Mouse (Mus musculus) neural tube, embryonic 14.5 days (tissue): ENCODE results near the gene Ifnar1. TPM values are rescaled to one million over a fixed set of nuclear protein-coding genes. Genes with fewer than 3 reads are reported as not detected.

ENCODE experiments used
- ATAC-seq: fragments of 200-750 bp; cut with Nextera tagmentation; 2 replicates; pipeline ENCODE4 v1.8.0; 2017; ENCODE audit warnings: low read depth, mild to moderate bottlenecking, moderate TSS enrichment, moderate library complexity
- H3K27ac ChIP-seq: fragments of 300-500 bp; sonication (generic); 2 replicates; pipeline ENCODE4 v1.5.1; 2014; ENCODE audit warnings: low read depth, mild to moderate bottlenecking, control low read depth, low read length, moderate library complexity, mixed read lengths
- H3K27me3 ChIP-seq: fragments of 300-500 bp; sonication (generic); 2 replicates; pipeline ENCODE4 v1.6.1; 2014; ENCODE audit warnings: low read length; ENCODE audit not compliant: control insufficient read depth, insufficient read depth
- H3K36me3 ChIP-seq: fragments of 300-500 bp; sonication (generic); 2 replicates; pipeline ENCODE4 v1.6.1; 2014; ENCODE audit warnings: low read length, mixed read lengths; ENCODE audit not compliant: control insufficient read depth, insufficient read depth
- H3K4me1 ChIP-seq: fragments of 300-500 bp; sonication (generic); 2 replicates; pipeline ENCODE4 v1.6.1; 2014; ENCODE audit warnings: low read length; ENCODE audit not compliant: control insufficient read depth, insufficient read depth
- H3K4me2 ChIP-seq: fragments of 300-500 bp; sonication (generic); 2 replicates; pipeline ENCODE4 v1.6.1; 2014; ENCODE audit warnings: mild to moderate bottlenecking, low read depth, low read length, control low read depth
- H3K4me3 ChIP-seq: fragments of 300-500 bp; sonication (generic); 2 replicates; pipeline ENCODE4 v1.5.1; 2014; ENCODE audit warnings: low read depth, low read length, control low read depth, mixed read lengths
- H3K9ac ChIP-seq: fragments of 300-500 bp; sonication (generic); replicated peaks from 2 replicates; pipeline ENCODE4 v1.6.1; 2014; ENCODE audit warnings: low read depth, mild to moderate bottlenecking, control low read depth, low read length, mixed read lengths
- H3K9me3 ChIP-seq: fragments of 300-500 bp; sonication (generic); 2 replicates; pipeline ENCODE4 v1.6.1; 2016; ENCODE audit warnings: low read length; ENCODE audit not compliant: control insufficient read depth
- WGBS: fragments of 180-500 bp; shearing (Covaris S2); extraction: QIAGEN DNeasy Blood & Tissue Kit; methylation state at CpG from one replicate; pipeline ENCODE4 v1.1.7; 2014; 5-methylcytosine and 5-hydroxymethylcytosine counted together
- polyA plus RNA-seq: library from polyadenylated mRNA; unstranded; fragments of >200 nt; fragmentation: Nextera tagmentation; extraction: Ambion mirVana; gene quantifications from 2 replicates; pipeline ENCODE4 v1.2.1, GENCODE M21; 2014

The Ifnar1 gene
- polyA plus RNA-seq, 1 experiment from 2014 or later = 48.3 TPM

GRCm38 (mm10) chr16:91488066-91488465 lies 3.0 kb downstream of the Ifnar1 start:
- Histone ChIP-seq H3K27ac (no peak overlapping the region), H3K27me3 (no peaks in the 10 kb centered on the region), H3K9ac (no peak overlapping the region), H3K4me3 (no peak overlapping the region), H3K4me1 (peaks cover 10% of the 10 kb centered on the region), H3K4me2 (no peak overlapping the region), H3K9me3 (no peaks in the 10 kb centered on the region), H3K36me3 (peaks cover 28% of the 10 kb centered on the region)
- no peak for ATAC-seq
- 90% methylated on average over 2 of the region's 2 CpGs for WGBS

GRCm38 (mm10) chr16:91490897-91491296 lies 5.9 kb downstream of the Ifnar1 start:
- peaks cover 30% of the 10 kb centered on the region for H3K36me3 ChIP-seq
- no peak overlapping the region for H3K9ac ChIP-seq
- WGBS = 91% methylated on average over 4 of the region's 4 CpGs
- H3K9me3 ChIP-seq = no peaks in the 10 kb centered on the region
- H3K27ac ChIP-seq = no peak overlapping the region
- H3K4me1 ChIP-seq = peaks cover 4% of the 10 kb centered on the region
- no peak for ATAC-seq
- H3K4me2 ChIP-seq = no peak overlapping the region
- no peak overlapping the region for H3K4me3 ChIP-seq
- H3K27me3 ChIP-seq = no peaks in the 10 kb centered on the region

- Histone ChIP-seq H3K36me3 (peaks cover 36% of the 10 kb centered on the region), H3K4me3 (no peak overlapping the region), H3K9me3 (no peaks in the 10 kb centered on the region), H3K4me2 (no peak overlapping the region), H3K27ac (no peak overlapping the region), H3K27me3 (no peaks in the 10 kb centered on the region), H3K9ac (no peak overlapping the region), H3K4me1 (no peaks in the 10 kb centered on the region; the same call in 1 of the 2 replicates)
- 97% methylated on average over 3 of the region's 3 CpGs for WGBS
- no peak for ATAC-seq
Observed at GRCm38 (mm10) chr16:91491473-91491872, 6.4 kb downstream of the Ifnar1 start.

- 94% methylated on average over 4 of the region's 4 CpGs for WGBS
- H3K36me3 ChIP-seq = peaks cover 39% of the 10 kb centered on the region
- H3K4me2 ChIP-seq = no peak overlapping the region
- H3K4me1 ChIP-seq = no peaks in the 10 kb centered on the region
- no peak overlapping the region for H3K27ac ChIP-seq
- H3K9me3 ChIP-seq = no peaks in the 10 kb centered on the region
- no peak overlapping the region for H3K4me3 ChIP-seq
- no peak for ATAC-seq
- no peak overlapping the region for H3K9ac ChIP-seq
- no peaks in the 10 kb centered on the region for H3K27me3 ChIP-seq
Observed at GRCm38 (mm10) chr16:91495501-91495900, 10.5 kb downstream of the Ifnar1 start.

GRCm38 (mm10) chr16:91496206-91496605 lies 11.2 kb downstream of the Ifnar1 start:
- no peak overlapping the region for H3K27ac ChIP-seq
- no peak overlapping the region for H3K4me3 ChIP-seq
- H3K9ac ChIP-seq = no peak overlapping the region
- H3K27me3 ChIP-seq = no peaks in the 10 kb centered on the region
- peaks cover 39% of the 10 kb centered on the region for H3K36me3 ChIP-seq
- WGBS = 95% methylated on average over 17 of the region's 17 CpGs
- no peaks in the 10 kb centered on the region for H3K9me3 ChIP-seq
- ATAC-seq = no peak
- no peak overlapping the region for H3K4me2 ChIP-seq
- no peaks in the 10 kb centered on the region for H3K4me1 ChIP-seq

- no peaks in the 10 kb centered on the region for H3K27me3 ChIP-seq
- H3K4me3 ChIP-seq = no peak overlapping the region
- WGBS = 89% methylated on average over 3 of the region's 3 CpGs
- no peaks in the 10 kb centered on the region for H3K4me1 ChIP-seq
- no peaks in the 10 kb centered on the region for H3K9me3 ChIP-seq
- H3K36me3 ChIP-seq = peaks cover 40% of the 10 kb centered on the region
- ATAC-seq = no peak
- H3K9ac ChIP-seq = no peak overlapping the region
- H3K4me2 ChIP-seq = no peak overlapping the region
- H3K27ac ChIP-seq = no peak overlapping the region
Observed at GRCm38 (mm10) chr16:91496766-91497165, 11.7 kb downstream of the Ifnar1 start.

- peaks cover 42% of the 10 kb centered on the region for H3K36me3 ChIP-seq
- H3K27me3 ChIP-seq = no peaks in the 10 kb centered on the region
- H3K27ac ChIP-seq = no peak overlapping the region
- H3K9me3 ChIP-seq = no peaks in the 10 kb centered on the region
- no peak overlapping the region for H3K4me2 ChIP-seq
- no peaks in the 10 kb centered on the region for H3K4me1 ChIP-seq
- WGBS = 95% methylated on average over 7 of the region's 7 CpGs
- ATAC-seq = no peak
- no peak overlapping the region for H3K4me3 ChIP-seq
- no peak overlapping the region for H3K9ac ChIP-seq
Observed at GRCm38 (mm10) chr16:91498041-91498440, 13.0 kb downstream of the Ifnar1 start.

- no peak for ATAC-seq
- Histone ChIP-seq H3K4me3 (no peak overlapping the region), H3K27ac (no peak overlapping the region), H3K36me3 (peaks cover 60% of the 10 kb centered on the region), H3K9ac (no peak overlapping the region), H3K27me3 (no peaks in the 10 kb centered on the region), H3K9me3 (no peaks in the 10 kb centered on the region), H3K4me2 (no peak overlapping the region), H3K4me1 (no peaks in the 10 kb centered on the region)
- 90% methylated on average over 7 of the region's 7 CpGs for whole genome bisulfite sequencing
Observed at GRCm38 (mm10) chr16:91504701-91505100, 19.7 kb downstream of the Ifnar1 start.

GRCm38 (mm10) chr16:91505116-91505601 lies 20.1 kb downstream of the Ifnar1 start:
- H3K36me3 ChIP-seq = peaks cover 60% of the 10 kb centered on the region
- H3K9ac ChIP-seq = no peak overlapping the region
- H3K4me1 ChIP-seq = no peaks in the 10 kb centered on the region
- no peak overlapping the region for H3K27ac ChIP-seq
- no peak overlapping the region for H3K4me2 ChIP-seq
- 89% methylated on average over 15 of the region's 15 CpGs for WGBS
- H3K9me3 ChIP-seq = no peaks in the 10 kb centered on the region
- no peak for ATAC-seq
- H3K27me3 ChIP-seq = no peaks in the 10 kb centered on the region
- H3K4me3 ChIP-seq = no peak overlapping the region
